Mouse (Mus musculus) ES-E14 (cell line): ENCODE results near the gene Ces1f.

Source experiments
- CHD2 ChIP-seq: IDR thresholded peaks from 2 replicates; pipeline ENCODE4 v1.6.1; 2014; ENCODE audit warnings: mild to moderate bottlenecking, low read depth, low read length, inconsistent platforms
- MAFK ChIP-seq: IDR thresholded peaks from 2 replicates; pipeline ENCODE4 v1.6.1; 2014; ENCODE audit warnings: mild to moderate bottlenecking, low read depth, low read length, inconsistent platforms; ENCODE audit not compliant: insufficient read depth
- ZC3H11A ChIP-seq: IDR thresholded peaks from 2 replicates; pipeline ENCODE4 v1.6.1; 2012; ENCODE audit warnings: low read depth, mild to moderate bottlenecking, inconsistent platforms, low read length, borderline replicate concordance

DNA sequence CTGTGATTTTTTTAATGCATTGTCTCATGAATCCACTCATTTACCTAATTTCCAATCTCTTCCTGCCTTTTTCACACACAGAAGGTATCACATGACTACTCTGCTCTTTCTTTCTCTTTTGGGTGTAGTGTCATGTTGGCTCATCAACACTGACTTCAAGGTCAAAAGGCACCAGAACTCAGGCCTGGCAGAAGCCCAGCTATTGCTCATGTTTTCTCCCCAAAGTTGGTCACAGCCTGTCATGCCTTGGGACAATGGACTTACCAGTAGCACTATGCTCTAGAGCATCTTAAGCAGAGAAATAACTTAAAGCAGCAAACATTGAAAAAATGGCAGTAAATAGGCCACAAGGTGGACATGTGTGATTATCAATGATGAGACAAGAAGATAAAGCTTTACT is 68.5 kb downstream of the Ces1f start:
- TF ChIP-seq CHD2 (no peak), ZC3H11A (no peak), MAFK (no peak)
